Mouse (Mus musculus) midbrain, embryonic 16.5 days (tissue): ENCODE data around the gene H2-Eb2. TPM values are rescaled to one million over a fixed set of nuclear protein-coding genes. Genes with fewer than 3 reads are reported as not detected.
A peak's percentile ranks its signal among the peaks of the same experiment; 100 is the strongest.

Source experiments
- ATAC-seq: fragments of 200-750 bp; cut with Nextera tagmentation; 2 replicates; pipeline ENCODE4 v1.8.0; 2017; ENCODE audit warnings: moderate TSS enrichment
- H3K27ac ChIP-seq: fragments of 300-500 bp; sonication (generic); 2 replicates; pipeline ENCODE4 v1.5.1; 2014; ENCODE audit warnings: mild to moderate bottlenecking, low read length, mixed read lengths
- H3K27me3 ChIP-seq: fragments of 300-500 bp; sonication (generic); 2 replicates; pipeline ENCODE4 v1.6.1; 2014; ENCODE audit warnings: low read depth, low read length, mixed read lengths; ENCODE audit not compliant: control insufficient read depth, insufficient read depth
- H3K36me3 ChIP-seq: fragments of 300-500 bp; sonication (generic); 2 replicates; pipeline ENCODE4 v1.6.1; 2014; ENCODE audit warnings: mild to moderate bottlenecking, low read length, moderate library complexity, mixed read lengths; ENCODE audit not compliant: control insufficient read depth, insufficient read depth
- H3K4me1 ChIP-seq: fragments of 300-500 bp; sonication (generic); 2 replicates; pipeline ENCODE4 v1.6.1; 2014; ENCODE audit warnings: mild to moderate bottlenecking, low read length, mixed read lengths; ENCODE audit not compliant: control insufficient read depth, insufficient read depth
- H3K4me2 ChIP-seq: fragments of 300-500 bp; sonication (generic); 2 replicates; pipeline ENCODE4 v1.6.1; 2014; ENCODE audit warnings: mild to moderate bottlenecking, low read length, mixed read lengths
- H3K4me3 ChIP-seq: fragments of 300-500 bp; sonication (generic); 2 replicates; pipeline ENCODE4 v1.5.1; 2014; ENCODE audit warnings: low read depth, mild to moderate bottlenecking, low read length, moderate library complexity, mixed read lengths
- H3K9ac ChIP-seq: fragments of 300-500 bp; sonication (generic); 2 replicates; pipeline ENCODE4 v1.6.1; 2014; ENCODE audit warnings: low read depth, low read length, mixed read lengths
- H3K9me3 ChIP-seq: fragments of 300-500 bp; sonication (generic); replicated peaks from 2 replicates; pipeline ENCODE4 v1.6.1; 2014; ENCODE audit warnings: mild to moderate bottlenecking, low read length, mixed read lengths; ENCODE audit not compliant: control insufficient read depth, poor library complexity, severe bottlenecking
- WGBS: fragments of 180-500 bp; shearing (Covaris S2); extraction: QIAGEN DNeasy Blood & Tissue Kit; methylation state at CpG from one replicate; pipeline ENCODE4 v1.1.7; 2014; 5-methylcytosine and 5-hydroxymethylcytosine counted together
- polyA plus RNA-seq: library from polyadenylated mRNA; unstranded; fragments of >200 nt; fragmentation: Nextera tagmentation; extraction: Ambion mirVana; gene quantifications from 2 replicates; pipeline ENCODE4 v1.2.1, GENCODE M21; 2015

Gene H2-Eb2
- polyA plus RNA-seq, 1 experiment from 2014 or later, result 0.09 TPM

DNA sequence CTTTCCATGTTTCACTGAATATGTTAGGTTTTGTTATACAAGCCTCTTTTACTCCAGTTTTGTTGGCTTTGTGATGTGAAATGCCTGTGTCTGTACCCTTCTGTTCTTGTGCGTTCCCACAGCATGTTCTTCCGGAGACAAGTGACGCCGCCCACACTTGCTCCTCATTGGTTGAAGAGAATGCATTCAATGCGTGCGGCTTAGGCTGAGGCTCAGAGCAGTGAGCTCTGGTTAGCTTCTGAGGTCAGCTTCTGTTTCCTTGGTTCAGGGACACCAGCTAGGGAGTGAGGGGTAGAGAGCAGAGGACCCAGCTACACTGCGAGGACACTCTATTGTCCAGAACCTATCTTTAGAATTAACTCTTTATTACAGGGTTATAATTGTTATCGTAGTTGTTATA is 33.9 kb upstream of the H2-Eb2 start:
- peak; percentile 88; the same call in 1 of the 2 replicates for ATAC-seq

DNA sequence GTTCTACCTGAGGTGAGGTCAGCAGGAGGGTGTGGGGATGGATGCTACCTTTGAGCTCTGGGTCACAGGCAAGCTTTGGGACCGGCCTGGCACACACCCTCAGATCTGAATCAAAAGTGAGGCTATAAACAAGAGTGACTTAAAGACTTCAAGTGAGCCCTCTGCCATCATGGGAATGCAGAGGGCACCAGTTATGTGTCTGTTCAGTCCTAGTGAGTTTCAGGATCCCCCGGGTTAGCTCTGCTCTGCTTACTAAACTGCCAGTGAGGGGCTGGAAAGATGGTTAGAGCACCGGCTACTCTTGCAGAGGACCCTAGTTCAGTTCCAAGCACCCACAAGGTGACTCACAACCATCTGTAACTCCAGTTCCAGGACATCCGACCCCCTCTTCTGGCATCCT is 32.9 kb upstream of the H2-Eb2 start:
- H3K27ac ChIP-seq, result no peak overlapping the region
- WGBS, result 90% methylated on average over 4 of the region's 4 CpGs
- no peak overlapping the region for H3K4me3 ChIP-seq
- no peak overlapping the region for H3K4me2 ChIP-seq
- 0 out of 2 replicates have a peak, but pooled peaks cover 2% of the 10 kb centered on the region for H3K4me1 ChIP-seq
- no peaks in the 10 kb centered on the region for H3K36me3 ChIP-seq
- H3K9me3 ChIP-seq, result no peaks in the 10 kb centered on the region
- no peaks in the 10 kb centered on the region for H3K27me3 ChIP-seq
- H3K9ac ChIP-seq, result no peak overlapping the region
- ATAC-seq, result no peak

More for the DNA sequence above, 33.9 kb upstream of the H2-Eb2 start:
- Histone ChIP-seq H3K4me2 (no peak overlapping the region), H3K27ac (no peak overlapping the region), H3K4me1 (0 out of 2 replicates have a peak, but pooled peaks cover 2% of the 10 kb centered on the region), H3K36me3 (no peaks in the 10 kb centered on the region), H3K9me3 (no peaks in the 10 kb centered on the region), H3K9ac (no peak overlapping the region), H3K4me3 (no peak overlapping the region), H3K27me3 (no peaks in the 10 kb centered on the region)
- WGBS, result 13% methylated on average over 8 of the region's 8 CpGs

DNA sequence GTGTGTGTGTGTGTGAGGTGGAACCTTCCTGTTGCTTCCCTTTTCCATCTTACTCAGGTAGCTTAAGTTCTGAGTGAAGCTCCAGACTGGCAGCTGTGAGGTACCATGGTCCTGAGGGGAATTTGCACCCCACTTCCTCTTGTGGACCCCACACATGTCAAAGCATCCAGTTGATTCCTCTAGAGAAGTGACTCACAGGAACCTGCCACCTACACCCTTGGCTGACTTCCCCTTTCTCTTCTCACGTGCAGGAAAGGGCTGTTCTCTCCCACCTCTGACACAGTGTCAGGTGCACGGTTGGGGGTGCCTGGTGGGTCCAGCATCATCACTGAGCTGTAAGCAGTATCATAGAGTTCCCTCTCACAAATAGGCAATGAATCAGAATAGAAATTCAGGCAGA is 31.9 kb upstream of the H2-Eb2 start:
- ATAC-seq, result no peak
- no peak overlapping the region for H3K4me3 ChIP-seq
- WGBS, result 64% methylated on average over 2 of the region's 2 CpGs
- no peaks in the 10 kb centered on the region for H3K9me3 ChIP-seq
- H3K4me2 ChIP-seq, result no peak overlapping the region
- no peaks in the 10 kb centered on the region for H3K27me3 ChIP-seq
- H3K27ac ChIP-seq, result no peak overlapping the region
- no peak overlapping the region for H3K9ac ChIP-seq
- H3K4me1 ChIP-seq, result 0 out of 2 replicates have a peak, but pooled peaks cover 2% of the 10 kb centered on the region
- no peaks in the 10 kb centered on the region for H3K36me3 ChIP-seq

DNA sequence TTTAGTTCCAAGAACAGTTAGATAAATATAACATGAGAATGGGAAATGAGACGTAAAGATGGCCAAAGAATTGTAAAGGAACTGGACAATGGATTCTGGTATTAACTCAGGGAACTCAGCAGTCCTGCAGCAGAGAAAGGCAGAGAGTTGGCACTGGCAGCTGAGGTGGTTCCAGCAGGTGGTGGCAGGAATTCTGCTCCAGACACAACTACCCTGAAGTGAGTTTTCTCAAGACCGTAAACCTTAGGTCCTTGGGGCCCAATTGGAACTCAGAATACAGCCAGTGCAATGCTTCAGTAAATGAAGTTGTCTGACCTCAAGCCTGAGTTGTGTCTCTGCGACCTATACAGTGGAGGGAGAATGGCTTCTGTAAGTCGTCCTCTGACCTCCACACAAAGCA is 31.2 kb upstream of the H2-Eb2 start:
- ATAC-seq, result no peak
- no peak overlapping the region for H3K27ac ChIP-seq
- no peak overlapping the region for H3K4me3 ChIP-seq
- H3K36me3 ChIP-seq, result no peaks in the 10 kb centered on the region
- no peak overlapping the region for H3K9ac ChIP-seq
- H3K27me3 ChIP-seq, result no peaks in the 10 kb centered on the region
- H3K9me3 ChIP-seq, result no peaks in the 10 kb centered on the region
- no peak overlapping the region for H3K4me2 ChIP-seq
- WGBS, result 68% methylated on average over 4 of the region's 4 CpGs
- 0 out of 2 replicates have a peak, but pooled peaks cover 2% of the 10 kb centered on the region for H3K4me1 ChIP-seq

DNA sequence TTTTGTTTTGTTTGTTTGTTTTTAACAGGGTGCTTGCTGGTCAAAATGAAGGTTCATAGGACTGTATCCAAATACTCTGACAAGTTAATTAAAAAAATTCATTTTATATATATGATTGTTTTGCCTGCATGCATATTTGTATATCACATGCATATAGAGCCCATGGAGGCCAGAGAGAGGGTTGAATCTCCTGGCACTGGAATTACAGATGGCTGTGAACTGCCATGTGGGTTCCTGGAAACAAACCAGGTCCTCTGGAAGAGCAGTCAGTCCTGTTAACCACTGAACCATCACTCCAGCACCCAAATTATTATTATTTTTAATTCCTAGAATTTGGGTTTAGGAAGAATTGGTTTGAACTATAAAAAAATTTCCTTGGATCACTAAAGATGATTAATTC is 30.2 kb upstream of the H2-Eb2 start:
- Histone ChIP-seq H3K4me3 (no peak overlapping the region), H3K4me2 (no peak overlapping the region), H3K9ac (no peak overlapping the region), H3K27ac (no peak overlapping the region), H3K4me1 (0 out of 2 replicates have a peak, but pooled peaks cover 2% of the 10 kb centered on the region), H3K27me3 (no peaks in the 10 kb centered on the region), H3K36me3 (no peaks in the 10 kb centered on the region), H3K9me3 (no peaks in the 10 kb centered on the region)
- ATAC-seq, result no peak

DNA sequence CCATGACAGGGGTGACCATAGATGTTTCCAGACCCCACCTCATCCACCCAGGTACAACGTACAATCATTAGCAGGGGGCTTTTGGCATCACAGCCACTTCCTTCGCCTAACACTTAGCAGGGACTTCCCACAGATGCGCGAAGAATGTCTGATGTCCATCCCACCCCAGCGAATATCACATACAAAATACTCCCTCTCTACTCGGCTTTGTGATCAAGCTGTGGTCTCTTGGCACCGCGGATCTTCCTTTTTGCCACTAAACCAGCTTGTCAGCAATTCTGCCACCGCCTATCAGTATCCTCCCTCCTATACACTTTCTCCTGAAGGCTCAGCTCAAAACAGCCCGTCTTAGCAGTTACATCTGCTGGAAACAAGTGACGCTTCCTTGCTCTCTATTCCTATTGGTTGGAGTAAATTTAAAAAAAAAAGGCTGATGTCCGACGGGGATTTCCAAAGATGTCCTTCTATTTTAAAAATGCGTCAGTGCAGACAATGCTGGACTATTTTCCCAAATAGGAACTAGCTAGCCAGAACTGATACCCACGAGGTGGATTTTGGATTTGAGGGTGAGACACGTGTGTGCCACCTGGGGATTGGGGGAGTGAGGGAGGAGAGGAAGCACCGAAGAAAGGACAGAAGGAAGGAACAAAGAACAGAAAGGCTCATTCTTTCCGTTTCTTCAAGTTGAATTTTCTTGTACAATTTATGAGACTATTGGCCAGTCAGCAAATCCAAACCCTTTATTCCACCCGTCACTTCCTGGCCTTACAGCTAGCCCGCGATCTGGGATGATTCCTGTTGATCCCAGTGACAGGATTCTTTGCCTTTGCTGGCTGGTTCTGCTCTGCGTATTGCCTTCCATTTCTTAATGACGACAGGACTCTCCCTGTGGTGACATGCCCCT is 29.3 kb upstream of the H2-Eb2 start:
- peak; percentile 90 for ATAC-seq
- Histone ChIP-seq H3K4me3 (peak overlapping the region; percentile 41), H3K36me3 (no peaks in the 10 kb centered on the region), H3K27ac (peak overlapping the region; percentile 50), H3K4me1 (0 out of 2 replicates have a peak, but pooled peaks cover 2% of the 10 kb centered on the region), H3K9me3 (no peaks in the 10 kb centered on the region), H3K27me3 (no peaks in the 10 kb centered on the region), H3K4me2 (peak overlapping the region; percentile 44), H3K9ac (peak overlapping the region; percentile 52)
- WGBS, result 18% methylated on average over 23 of the region's 23 CpGs

DNA sequence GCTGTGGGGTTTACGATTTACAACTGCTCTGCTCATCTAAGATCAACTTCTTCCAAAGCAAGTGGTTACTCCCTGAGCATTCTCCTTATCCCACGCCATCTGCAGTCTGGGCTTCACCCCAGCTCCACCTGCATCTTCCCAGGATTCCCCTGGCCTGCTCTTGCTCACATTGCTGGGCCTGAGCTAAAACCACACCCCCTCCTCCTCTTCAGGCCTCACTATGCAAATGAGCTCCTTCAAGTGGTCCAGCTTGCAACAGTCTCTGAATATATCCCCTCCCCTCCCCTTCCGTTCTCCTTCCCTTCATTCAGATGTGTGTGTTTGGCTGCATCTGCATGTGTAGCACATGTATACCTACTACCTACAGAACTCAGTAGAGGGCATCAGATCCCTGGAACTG is 26.1 kb upstream of the H2-Eb2 start:
- Histone ChIP-seq H3K4me3 (no peak overlapping the region), H3K36me3 (no peaks in the 10 kb centered on the region), H3K27ac (no peak overlapping the region), H3K27me3 (no peaks in the 10 kb centered on the region), H3K9me3 (no peaks in the 10 kb centered on the region), H3K4me2 (no peak overlapping the region), H3K4me1 (0 out of 2 replicates have a peak, but pooled peaks cover 2% of the 10 kb centered on the region), H3K9ac (no peak overlapping the region)
- no peak for ATAC-seq
- WGBS, result 69% methylated on average over 3 of the region's 3 CpGs

DNA sequence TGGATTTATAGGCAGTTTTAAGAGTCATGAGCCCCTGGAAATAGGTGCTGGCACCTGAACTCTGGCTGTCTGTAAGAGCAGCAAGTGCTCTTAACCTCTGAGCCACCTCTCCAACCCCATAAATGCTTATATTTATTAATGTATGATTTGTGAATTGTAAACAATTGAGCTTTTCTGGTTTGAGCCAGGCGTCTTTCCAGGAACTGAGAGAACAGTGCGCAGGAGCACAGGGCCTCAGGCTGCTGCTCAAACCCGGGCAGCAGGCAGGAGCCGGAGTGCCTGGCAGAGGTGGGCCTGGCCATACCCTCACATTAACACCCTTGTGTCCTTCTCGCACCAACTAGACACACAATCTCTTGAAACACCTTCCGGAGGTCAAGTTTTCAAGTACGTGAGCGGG is 25.4 kb upstream of the H2-Eb2 start:
- Histone ChIP-seq H3K27me3 (no peaks in the 10 kb centered on the region), H3K4me1 (0 out of 2 replicates have a peak, but pooled peaks cover 2% of the 10 kb centered on the region), H3K4me2 (no peak overlapping the region), H3K36me3 (no peaks in the 10 kb centered on the region), H3K9ac (no peak overlapping the region), H3K9me3 (no peaks in the 10 kb centered on the region), H3K4me3 (no peak overlapping the region), H3K27ac (no peak overlapping the region)
- WGBS, result 91% methylated on average over 8 of the region's 8 CpGs
- ATAC-seq, result no peak
